ENCODE assay signal across 8 mouse cellular contexts in genomic region chr6:21839976-21840775, GRCm38 (mm10). TPM values are rescaled to one million over a fixed set of nuclear protein-coding genes. Genes with fewer than 3 reads are reported as not detected.
DNase-seq lines count a peak whose midpoint lies in the region; ATAC-seq and TF ChIP-seq lines count a peak whose summit lies in the region.

No protein-coding gene starts in this region.

- no peaks in the 10 kb centered on the region for H3K27me3 ChIP-seq in lung, embryonic 15.5 days
- no peaks in the 10 kb centered on the region for H3K27me3 ChIP-seq in forebrain, postnatal 0 days (ENCODE audit: insufficient read depth, low read length)
- no peaks in the 10 kb centered on the region for H3K27me3 ChIP-seq in kidney, postnatal 0 days (ENCODE audit: insufficient read depth, low read length)
- H3K27me3 ChIP-seq in midbrain, embryonic 12.5 days, result no peaks in the 10 kb centered on the region

- peaks cover 12% of the 10 kb centered on the region for H3K4me1 ChIP-seq in lung, embryonic 15.5 days
- peaks cover 19% of the 10 kb centered on the region for H3K4me1 ChIP-seq in lung, adult 2 months (ENCODE audit: control insufficient read depth, insufficient read depth, low read length)
- no peaks in the 10 kb centered on the region for H3K4me1 ChIP-seq in forebrain, postnatal 0 days (ENCODE audit: insufficient read depth)
- H3K4me1 ChIP-seq in kidney, postnatal 0 days (replicated peaks; ENCODE audit: insufficient read depth, low read length), result peaks cover 16% of the 10 kb centered on the region
- peaks cover 20% of the 10 kb centered on the region for H3K4me1 ChIP-seq in midbrain, embryonic 12.5 days

- no peak for TF ChIP-seq CTCF in lung, adult 2 months (IDR thresholded peaks at IDR 0.05; ENCODE audit: insufficient read depth, low read length)
- TF ChIP-seq CTCF in forebrain, postnatal 0 days (IDR thresholded peaks at IDR 0.05; ENCODE audit: low read depth), result no peak
- no peak for TF ChIP-seq CTCF in kidney, postnatal 0 days (IDR thresholded peaks at IDR 0.05; ENCODE audit: low read depth)

- H3K4me3 ChIP-seq in lung, embryonic 15.5 days, result no peak overlapping the region
- no peak overlapping the region for H3K4me3 ChIP-seq in lung, adult 2 months (replicated peaks; ENCODE audit: extremely low read depth, low read depth, low read length)
- H3K4me3 ChIP-seq in forebrain, postnatal 0 days (ENCODE audit: low read depth, low read length), result no peak overlapping the region
- H3K4me3 ChIP-seq in kidney, postnatal 0 days (replicated peaks; ENCODE audit: low read depth, low read length), result no peak overlapping the region
- no peak overlapping the region for H3K4me3 ChIP-seq in midbrain, embryonic 12.5 days

- no peaks in the 10 kb centered on the region for H3K9me3 ChIP-seq in lung, embryonic 15.5 days
- H3K9me3 ChIP-seq in forebrain, postnatal 0 days (ENCODE audit: low read length), result no peaks in the 10 kb centered on the region
- no peaks in the 10 kb centered on the region for H3K9me3 ChIP-seq in kidney, postnatal 0 days (replicated peaks; ENCODE audit: low read length)
- H3K9me3 ChIP-seq in midbrain, embryonic 12.5 days, result no peaks in the 10 kb centered on the region

- peak overlapping the region; percentile 33; the same call in 1 of the 2 replicates for H3K4me2 ChIP-seq in lung, embryonic 15.5 days
- no peak overlapping the region for H3K4me2 ChIP-seq in forebrain, postnatal 0 days (ENCODE audit: low read depth)
- H3K4me2 ChIP-seq in kidney, postnatal 0 days (ENCODE audit: low read length), result no peak overlapping the region
- no peak overlapping the region for H3K4me2 ChIP-seq in midbrain, embryonic 12.5 days (replicated peaks)

- H3K27ac ChIP-seq in lung, embryonic 15.5 days, result peak overlapping the region; percentile 59
- H3K27ac ChIP-seq in forebrain, postnatal 0 days (ENCODE audit: low read depth, low read length), result no peak overlapping the region
- peak overlapping the region; percentile 31; the same call in 1 of the 2 replicates for H3K27ac ChIP-seq in kidney, postnatal 0 days
- H3K27ac ChIP-seq in midbrain, embryonic 12.5 days (replicated peaks), result peak overlapping the region; percentile 11; the same call in 1 of the 2 replicates

- H3K36me3 ChIP-seq in lung, embryonic 15.5 days, result peaks cover 8% of the 10 kb centered on the region; the same call in 1 of the 2 replicates
- H3K36me3 ChIP-seq in forebrain, postnatal 0 days (ENCODE audit: insufficient read depth), result 0 out of 2 replicates have a peak, but pooled peaks cover 8% of the 10 kb centered on the region
- H3K36me3 ChIP-seq in kidney, postnatal 0 days (ENCODE audit: insufficient read depth, low read length), result no peaks in the 10 kb centered on the region
- peaks cover 8% of the 10 kb centered on the region; the same call in 1 of the 2 replicates for H3K36me3 ChIP-seq in midbrain, embryonic 12.5 days

- no peak for TF ChIP-seq POLR2A in lung, adult 2 months (IDR thresholded peaks at IDR 0.05; ENCODE audit: borderline replicate concordance, extremely low read depth, low read depth, low read length)

- 13% methylated on average over 9 of the region's 9 CpGs for WGBS in lung, embryonic 15.5 days
- 3% methylated on average over 9 of the region's 9 CpGs for WGBS in lung, adult 2 months
- 10% methylated on average over 9 of the region's 9 CpGs for WGBS in forebrain, postnatal 0 days
- 11% methylated on average over 9 of the region's 9 CpGs for WGBS in kidney, postnatal 0 days
- WGBS in midbrain, embryonic 12.5 days, result 31% methylated on average over 9 of the region's 9 CpGs

- no peak overlapping the region for H3K9ac ChIP-seq in lung, embryonic 15.5 days
- no peak overlapping the region for H3K9ac ChIP-seq in forebrain, postnatal 0 days
- 0 out of 2 replicates have a peak overlapping the region, but pooled peaks have one; percentile 8 for H3K9ac ChIP-seq in kidney, postnatal 0 days (ENCODE audit: low read depth, low read length)
- H3K9ac ChIP-seq in midbrain, embryonic 12.5 days (replicated peaks), result no peak overlapping the region

- no peak for DNase-seq in lung, adult 2 months
- DNase-seq in forebrain, postnatal 0 days, result peak; percentile 63
- no peak for DNase-seq in kidney, postnatal 0 days (ENCODE audit: low spot score)
- DNase-seq in thymus, postnatal 36 days, result no peak
- DNase-seq in cerebellum, adult 11-12 months, result no peak
- DNase-seq in cerebellum, adult 8-10 months, result no peak

- peak; percentile 87; the same call in 1 of the 2 replicates for ATAC-seq in lung, embryonic 15.5 days (ENCODE audit: borderline replicate concordance, extremely low read depth, low FRiP score, low TSS enrichment)
- ATAC-seq in forebrain, postnatal 0 days, result peak; percentile 85
- ATAC-seq in kidney, postnatal 0 days (replicated peaks; ENCODE audit: low FRiP score, low read depth), result peak; percentile 43; the same call in 1 of the 2 replicates
- peak; percentile 93 for ATAC-seq in midbrain, embryonic 12.5 days (ENCODE audit: low FRiP score, low read depth)

RNA-seq across cellular contexts. Expression of gene Tspan12, which starts 12.1 kb away (rescaled TPM):
- 53.1 and 56.2 TPM in 2 replicates for polyA plus RNA-seq in lung, embryonic 15.5 days (2015; fragmentation: Nextera tagmentation; extraction: Ambion mirVana)
- polyA plus RNA-seq in lung, adult 2 months (2012; rRNA removed), result 17.0 and 25.4 TPM in 2 replicates
- 22.5 and 30.7 TPM in 2 replicates for total RNA-seq in forebrain, postnatal 0 days (2014; rRNA removed)
- polyA plus RNA-seq in forebrain, postnatal 0 days (2015; fragmentation: Nextera tagmentation; extraction: Ambion mirVana), result 33.5 and 42.6 TPM in 2 replicates
- 111 and 114 TPM in 2 replicates for polyA plus RNA-seq in kidney, postnatal 0 days (2015; fragmentation: Nextera tagmentation; extraction: Ambion mirVana)
- 45.2 and 46.2 TPM in 2 replicates for polyA plus RNA-seq in midbrain, embryonic 12.5 days (2016; fragmentation: Nextera tagmentation; extraction: Ambion mirVana)

Comparison
In these comparisons a context has a peak if more than half of its experiments do, and no peak if none do; other contexts are left out.
1. ATAC-seq: peak in every context shown above with its lines; median percentile 93 in midbrain, embryonic 12.5 days; 87 in lung, embryonic 15.5 days; 85 in forebrain, postnatal 0 days; 43 in kidney, postnatal 0 days.